Mouse (Mus musculus): Measurements from ENCODE around the gene Sox6.

Sox6 gene

GRCm38 (mm10) chr7:115500170-115500569 is 538.4 kb downstream of the Sox6 start:
- POLR2A ChIA-PET = interaction anchor here in 1 of 4 experiments (0.6 kb wide), 1 partner anchor 364 kb away, joined by 3 read pairs; no protein-coding TSS in a partner anchor
- CTCF ChIA-PET = no interaction called here

DNA sequence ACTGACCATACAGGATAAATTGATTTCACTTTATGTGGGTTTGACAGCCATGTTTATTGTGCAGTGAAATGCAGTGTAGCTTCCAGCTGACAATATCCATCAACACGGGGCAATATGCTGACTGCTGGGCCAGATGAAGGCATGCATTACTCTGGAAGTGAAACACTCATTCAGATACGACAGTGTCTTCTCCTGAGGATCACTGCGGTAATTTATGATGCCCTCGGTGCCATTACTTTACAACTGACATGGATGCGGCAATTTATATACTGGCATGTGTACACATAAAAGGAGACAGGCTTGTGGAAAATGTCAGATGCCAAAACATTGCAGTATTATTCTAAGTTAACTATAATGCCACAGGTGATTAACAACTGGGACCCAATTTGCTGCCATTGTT is 546.9 kb downstream of the Sox6 start:
- ChIA-PET CTCF (no interaction called here), POLR2A (no interaction called here)

DNA sequence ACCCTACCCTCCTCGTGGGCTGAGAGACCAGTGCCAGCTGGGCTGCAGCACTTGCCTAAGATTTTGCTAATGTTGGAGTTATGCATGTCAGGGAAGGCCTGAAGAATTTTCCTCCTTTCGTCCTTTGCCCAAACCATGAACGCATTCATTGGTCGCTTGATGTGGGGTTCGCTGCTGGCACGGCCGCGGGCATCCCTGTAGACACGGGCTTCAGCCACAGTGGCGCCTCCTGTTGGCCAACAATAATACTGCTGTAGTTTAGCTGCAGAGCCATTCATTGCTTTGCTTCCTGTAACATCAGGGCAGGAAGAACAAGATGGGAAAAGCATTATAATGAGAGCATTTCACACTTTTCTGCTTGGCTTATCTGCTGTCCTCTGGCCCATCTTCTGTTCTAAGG is 549.0 kb downstream of the Sox6 start:
- ChIA-PET CTCF (interaction anchor here in 2 of 4 experiments (0.6 to 1.0 kb wide), 3 partner anchors 26 to 551 kb away, joined by 3 to 5 read pairs (median 4); no protein-coding TSS in a partner anchor), POLR2A (no interaction called here)

GRCm38 (mm10) chr7:115486431-115486830 is 552.2 kb downstream of the Sox6 start:
- ChIA-PET CTCF (no interaction called here), POLR2A (interaction anchor here in 1 of 4 experiments (0.6 kb wide), 1 partner anchor 41 kb away, joined by 4 read pairs; no protein-coding TSS in a partner anchor)

DNA sequence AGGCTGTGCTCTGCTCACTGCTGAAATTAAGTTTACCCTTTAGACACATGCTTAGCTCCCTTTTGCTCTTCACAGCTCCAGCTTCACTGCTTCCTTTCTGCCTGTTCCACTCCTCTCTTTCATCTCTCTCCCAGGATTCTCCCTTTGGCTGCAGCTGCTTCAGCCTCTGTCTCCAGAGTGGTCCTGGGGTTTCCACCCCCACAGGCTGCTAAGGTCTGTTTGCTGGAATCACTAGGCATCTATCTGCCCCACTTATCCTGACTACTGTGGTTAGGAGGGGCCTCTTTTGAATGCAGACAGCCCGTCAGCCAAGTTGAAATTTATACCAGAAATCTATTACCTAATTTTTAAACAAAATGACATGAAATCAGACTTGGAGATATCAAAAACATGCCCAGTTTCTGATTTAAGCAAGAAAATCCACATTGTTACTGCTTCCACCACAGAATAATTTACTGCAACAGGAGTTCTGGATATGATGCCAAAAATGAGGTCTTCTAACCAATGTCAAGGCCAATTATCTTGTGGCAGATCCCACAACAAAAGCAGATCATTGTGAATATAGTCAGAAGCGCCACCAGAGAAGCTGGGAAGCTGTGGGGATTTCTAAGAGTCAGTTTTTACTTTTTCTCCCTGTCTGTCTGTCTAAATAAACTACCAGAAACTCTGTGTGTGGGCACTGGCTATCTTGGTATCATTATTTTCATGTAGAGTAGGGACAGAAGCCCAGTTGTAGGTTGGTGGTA is 552.8 kb downstream of the Sox6 start:
- POLR2A ChIA-PET = interaction anchor here in 1 of 4 experiments (0.6 kb wide), 1 partner anchor 40 kb away, joined by 4 read pairs; no protein-coding TSS in a partner anchor
- CTCF ChIA-PET = no interaction called here

DNA sequence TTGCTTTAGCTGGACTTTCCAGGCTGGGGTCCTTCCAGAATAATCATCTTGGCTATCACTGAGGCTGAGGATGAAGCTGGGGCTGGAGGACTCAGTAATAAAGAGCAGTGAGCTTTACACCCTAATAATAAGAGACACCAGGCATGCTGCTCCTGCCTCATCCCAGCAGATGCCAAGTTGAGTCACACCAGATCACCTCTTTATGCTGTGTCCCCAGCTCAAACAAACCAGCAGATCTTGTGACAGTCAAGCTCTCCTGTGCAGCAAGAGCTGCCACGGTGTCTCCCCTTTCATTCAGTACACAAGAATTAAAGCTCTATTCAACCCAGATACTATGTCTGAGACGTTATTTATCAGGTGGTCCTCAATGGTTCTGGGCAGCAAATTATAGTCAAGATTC is 560.8 kb downstream of the Sox6 start:
- ChIA-PET CTCF (interaction anchor here in 1 of 4 experiments (0.6 kb wide), 1 partner anchor 967 kb away, joined by 3 read pairs; no protein-coding TSS in a partner anchor), POLR2A (no interaction called here)

DNA sequence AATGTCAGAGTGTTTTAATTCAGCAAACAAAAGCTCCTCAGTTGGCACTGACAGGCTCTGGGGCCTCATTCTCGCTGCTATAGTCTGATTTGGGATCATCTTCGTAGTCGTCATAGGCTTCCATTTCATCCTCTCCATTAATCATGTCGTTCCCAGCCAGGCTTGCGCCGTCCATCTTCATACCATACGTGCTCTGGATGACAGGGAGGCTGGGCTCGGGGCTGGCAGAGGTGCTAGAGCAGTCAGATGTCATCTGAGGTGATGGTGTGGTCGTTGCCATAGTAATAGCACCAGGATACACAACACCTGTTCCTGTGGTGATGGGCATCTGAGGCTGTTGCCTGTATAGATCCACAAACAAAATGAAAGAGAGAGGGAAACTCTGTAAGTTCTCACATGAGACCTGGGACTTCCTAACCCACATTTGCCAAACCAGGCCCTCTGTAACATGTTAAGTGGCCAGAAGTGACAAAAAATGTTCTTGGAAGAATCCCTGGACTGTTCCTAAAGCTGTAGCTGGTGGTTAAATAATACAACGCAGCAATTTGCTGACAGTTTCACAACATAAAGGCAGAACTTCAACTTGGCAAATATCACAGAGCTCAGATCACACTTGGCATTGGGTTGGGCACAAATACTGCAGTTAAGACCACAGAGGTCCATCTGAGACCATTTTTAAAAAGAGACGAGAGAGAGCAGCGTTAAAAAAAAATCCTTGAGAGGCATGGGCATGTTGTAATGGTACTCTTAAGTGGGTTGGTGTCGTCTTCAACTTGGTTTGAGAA is 561.5 kb downstream of the Sox6 start:
- CTCF ChIA-PET = interaction anchor here in 1 of 4 experiments (0.6 kb wide), 1 partner anchor 967 kb away, joined by 3 read pairs; no protein-coding TSS in a partner anchor
- POLR2A ChIA-PET = no interaction called here

DNA sequence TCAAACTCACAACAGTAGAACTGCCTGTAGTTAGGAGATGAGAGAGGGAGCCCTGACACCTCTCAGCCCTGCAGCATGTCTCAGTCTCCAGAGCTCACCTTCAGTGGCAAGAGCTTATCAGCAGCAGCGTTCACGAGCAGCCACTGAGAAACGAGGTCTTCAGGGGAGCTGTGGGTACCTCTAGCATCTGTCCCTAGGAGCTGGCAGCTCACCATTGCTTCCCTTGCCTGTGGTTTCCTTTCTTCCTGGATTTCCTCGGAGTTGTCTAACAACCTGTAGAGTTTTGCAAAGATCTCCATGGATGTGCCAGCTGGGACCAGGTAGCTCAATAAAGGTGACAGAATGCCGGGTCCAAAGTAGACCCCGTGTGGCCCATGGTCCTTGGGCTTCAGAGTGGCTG is 563.4 kb downstream of the Sox6 start:
- CTCF ChIA-PET = no interaction called here
- POLR2A ChIA-PET = interaction anchor here in 1 of 4 experiments (0.6 kb wide), 1 partner anchor 296 kb away, joined by 3 read pairs; no protein-coding TSS in a partner anchor

DNA sequence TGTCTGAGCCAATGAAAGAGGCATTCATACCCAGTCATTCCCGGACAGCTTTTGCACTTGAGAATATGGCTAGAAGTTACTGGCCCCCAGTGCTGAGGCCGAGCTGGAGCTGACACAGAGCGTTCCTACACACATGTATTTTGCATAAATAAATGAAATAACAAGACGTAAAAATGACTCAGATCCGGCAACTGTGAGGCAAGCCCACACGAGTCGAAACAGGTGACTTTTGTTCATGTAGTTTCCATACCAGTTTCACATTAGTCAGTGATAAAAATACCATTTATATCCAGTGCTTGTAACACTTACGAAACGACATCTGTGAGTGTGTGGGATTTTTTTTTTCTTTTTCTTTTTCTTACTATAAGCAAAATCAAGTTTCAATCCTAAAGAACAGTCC is 564.5 kb downstream of the Sox6 start:
- ChIA-PET POLR2A (no interaction called here), CTCF (no interaction called here)

DNA sequence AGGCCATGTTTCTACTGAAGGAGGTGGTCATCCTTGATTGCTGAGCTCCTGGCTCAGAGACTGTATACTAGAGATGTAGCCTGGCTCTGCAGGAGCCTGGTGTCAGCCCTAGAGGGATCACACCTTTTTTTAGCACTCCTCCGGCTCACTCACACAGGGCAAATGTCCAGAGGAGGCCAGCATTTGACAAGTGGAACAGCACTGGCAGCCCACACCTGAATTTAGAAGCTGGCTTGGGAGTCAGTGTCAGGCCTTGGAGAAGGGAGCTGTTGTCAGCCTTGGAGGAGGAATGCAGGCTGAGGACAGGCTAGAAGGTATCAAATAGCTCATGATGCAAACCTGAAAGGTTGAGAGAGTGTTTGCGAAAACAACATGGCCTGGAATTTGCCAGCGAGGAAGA is 565.7 kb downstream of the Sox6 start:
- ChIA-PET CTCF (interaction anchor here in 1 of 4 experiments (0.7 kb wide), 1 partner anchor 16 kb away, joined by 3 read pairs; no protein-coding TSS in a partner anchor), POLR2A (no interaction called here)

DNA sequence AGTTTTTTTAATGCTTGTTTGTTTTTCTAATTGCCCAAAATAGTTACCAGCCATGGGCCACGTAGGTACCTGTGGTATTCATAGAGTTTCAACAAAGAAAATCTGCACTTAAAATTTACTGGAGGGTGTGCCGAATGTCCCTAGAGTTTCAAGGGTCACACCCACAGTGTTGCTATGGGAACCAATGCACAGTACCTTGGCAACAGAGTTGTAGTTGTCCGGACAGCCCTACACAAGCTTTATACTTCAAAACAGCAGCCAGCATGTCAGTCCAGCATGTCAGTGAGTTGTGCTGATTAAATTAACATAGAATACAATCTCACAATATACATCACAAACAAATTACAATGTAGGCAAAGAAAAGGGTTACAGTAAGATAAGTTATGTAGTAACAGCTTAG is 567.1 kb downstream of the Sox6 start:
- CTCF ChIA-PET = no interaction called here
- POLR2A ChIA-PET = interaction anchor here in 1 of 4 experiments (0.7 kb wide), 1 partner anchor 654 kb away, joined by 3 read pairs; no protein-coding TSS in a partner anchor

GRCm38 (mm10) chr7:115466811-115467210 is 571.8 kb downstream of the Sox6 start:
- POLR2A ChIA-PET = no interaction called here
- CTCF ChIA-PET = interaction anchor here in 1 of 4 experiments (0.7 kb wide), 1 partner anchor 13 kb away, joined by 3 read pairs; no protein-coding TSS in a partner anchor

DNA sequence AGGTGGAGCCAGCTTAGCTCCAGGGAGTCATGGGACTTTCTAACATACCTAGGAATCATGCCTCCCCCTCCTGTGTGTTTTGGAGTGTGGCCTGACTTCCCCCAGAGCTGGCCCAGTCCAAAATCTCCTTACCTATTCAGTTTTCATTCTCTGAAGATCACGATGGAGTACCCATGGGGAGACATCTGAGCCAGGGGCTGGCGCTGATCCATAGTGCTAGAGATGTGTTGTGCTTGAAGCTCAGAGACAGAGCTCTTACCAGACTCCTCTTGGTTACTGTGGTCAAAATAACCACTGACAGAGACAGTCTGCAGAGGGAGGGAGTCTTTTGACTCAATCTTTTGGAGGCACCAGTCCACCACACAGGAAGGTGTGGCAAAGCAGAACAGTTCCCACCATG is 575.2 kb downstream of the Sox6 start:
- POLR2A ChIA-PET = no interaction called here
- CTCF ChIA-PET = interaction anchor here in 2 of 4 experiments (0.5 to 2.1 kb wide), 3 partner anchors 10 to 553 kb away, joined by 3 to 9 read pairs (median 3); no protein-coding TSS in a partner anchor

DNA sequence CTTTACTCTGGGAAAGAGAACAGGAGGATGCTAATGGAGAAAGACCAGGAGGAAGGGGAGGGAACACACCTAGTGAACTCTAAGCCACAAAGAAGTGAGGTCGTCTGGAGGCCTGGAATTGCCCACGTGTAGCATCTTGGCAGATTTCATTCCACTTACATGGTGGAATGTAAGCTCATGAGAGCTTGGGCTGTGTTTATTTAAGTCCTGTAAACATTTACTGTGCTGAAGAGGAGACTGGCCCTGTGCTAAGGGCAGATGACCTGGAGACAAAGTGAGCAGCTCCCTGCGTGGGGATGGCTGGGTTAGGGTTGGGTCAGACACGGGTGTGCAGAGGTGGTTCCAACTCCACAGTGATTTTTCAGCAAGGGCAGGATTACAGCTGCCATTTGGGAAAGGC is 576.3 kb downstream of the Sox6 start:
- POLR2A ChIA-PET = no interaction called here

GRCm38 (mm10) chr7:115454988-115455387 is 583.6 kb downstream of the Sox6 start:
- POLR2A ChIA-PET = no interaction called here
- CTCF ChIA-PET = no interaction called here

More for the DNA sequence above, 576.3 kb downstream of the Sox6 start:
- CTCF ChIA-PET = interaction anchor here in 1 of 4 experiments (2.1 kb wide), 1 partner anchor 9 kb away, joined by 9 read pairs; no protein-coding TSS in a partner anchor

DNA sequence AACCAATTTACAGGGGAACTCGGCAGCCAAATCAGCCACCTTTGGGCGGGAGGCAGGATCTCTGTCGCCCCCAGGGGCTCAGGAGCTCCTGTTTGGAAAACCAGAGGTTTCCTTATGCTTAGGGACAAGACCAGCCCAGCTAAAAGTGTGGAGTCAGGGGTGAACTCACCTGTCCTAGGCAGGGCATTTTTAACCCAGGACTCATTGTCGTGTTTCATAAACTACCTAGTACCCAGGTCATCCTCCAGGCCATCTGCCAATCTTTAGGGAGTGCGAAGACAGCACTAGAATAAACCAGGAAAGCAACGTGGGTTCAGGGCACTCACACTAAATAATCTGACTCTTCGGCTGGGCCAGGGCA is 584.9 kb downstream of the Sox6 start:
- POLR2A ChIA-PET = interaction anchor here in 2 of 4 experiments (0.6 to 1.8 kb wide), 2 partner anchors 84 to 90 kb away, joined by 3 to 6 read pairs; no protein-coding TSS in a partner anchor

DNA sequence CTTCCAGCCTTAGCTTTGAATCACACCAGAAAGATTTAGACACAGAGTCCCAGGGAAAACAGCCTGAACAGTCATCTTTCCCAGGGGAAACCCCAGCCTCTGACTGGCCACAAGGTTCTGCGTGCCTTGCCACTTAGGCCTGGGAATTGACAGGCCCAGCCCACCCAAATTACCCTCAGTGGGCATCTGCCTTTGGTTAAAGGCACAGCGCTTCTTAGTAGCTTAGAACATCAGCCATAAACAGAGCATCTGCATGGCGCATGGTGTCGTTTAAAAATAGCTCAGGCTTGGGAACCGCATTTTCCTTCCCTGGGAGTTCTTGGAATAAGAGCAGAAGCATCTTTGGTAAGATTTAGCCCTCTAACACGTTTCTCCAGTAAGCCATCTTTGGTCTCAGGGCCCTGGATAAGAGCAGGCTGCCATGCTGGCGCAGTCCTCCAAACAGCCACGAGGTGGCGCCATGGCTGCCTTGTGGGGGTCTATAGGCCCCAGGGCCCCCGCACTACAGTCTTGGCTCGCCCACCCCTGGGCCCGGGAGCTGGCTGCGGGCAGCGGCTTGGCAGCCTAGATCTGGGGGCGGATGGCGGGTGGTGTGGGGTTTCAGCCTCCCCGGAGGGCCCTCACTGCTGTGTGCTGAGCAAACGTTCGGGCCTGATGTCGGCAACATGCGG is 585.4 kb downstream of the Sox6 start:
- CTCF ChIA-PET = interaction anchor here in 2 of 4 experiments (0.5 to 2.3 kb wide), 10 partner anchors 8 to 732 kb away, joined by 3 to 17 read pairs (median 4); partner anchors contain the start of genes 1110004F10Rik (in 1 of the 2) and Sox6 (in 1 of the 2)
- POLR2A ChIA-PET = interaction anchor here in 2 of 4 experiments (0.6 to 1.8 kb wide), 2 partner anchors 85 to 90 kb away, joined by 3 to 6 read pairs; no protein-coding TSS in a partner anchor

More for the DNA sequence above, 584.9 kb downstream of the Sox6 start:
- CTCF ChIA-PET = interaction anchor here in 2 of 4 experiments (0.5 to 2.3 kb wide), 9 partner anchors 9 to 587 kb away, joined by 3 to 17 read pairs (median 3); partner anchors contain the start of genes 1110004F10Rik (in 1 of the 2) and Sox6 (in 1 of the 2)

DNA sequence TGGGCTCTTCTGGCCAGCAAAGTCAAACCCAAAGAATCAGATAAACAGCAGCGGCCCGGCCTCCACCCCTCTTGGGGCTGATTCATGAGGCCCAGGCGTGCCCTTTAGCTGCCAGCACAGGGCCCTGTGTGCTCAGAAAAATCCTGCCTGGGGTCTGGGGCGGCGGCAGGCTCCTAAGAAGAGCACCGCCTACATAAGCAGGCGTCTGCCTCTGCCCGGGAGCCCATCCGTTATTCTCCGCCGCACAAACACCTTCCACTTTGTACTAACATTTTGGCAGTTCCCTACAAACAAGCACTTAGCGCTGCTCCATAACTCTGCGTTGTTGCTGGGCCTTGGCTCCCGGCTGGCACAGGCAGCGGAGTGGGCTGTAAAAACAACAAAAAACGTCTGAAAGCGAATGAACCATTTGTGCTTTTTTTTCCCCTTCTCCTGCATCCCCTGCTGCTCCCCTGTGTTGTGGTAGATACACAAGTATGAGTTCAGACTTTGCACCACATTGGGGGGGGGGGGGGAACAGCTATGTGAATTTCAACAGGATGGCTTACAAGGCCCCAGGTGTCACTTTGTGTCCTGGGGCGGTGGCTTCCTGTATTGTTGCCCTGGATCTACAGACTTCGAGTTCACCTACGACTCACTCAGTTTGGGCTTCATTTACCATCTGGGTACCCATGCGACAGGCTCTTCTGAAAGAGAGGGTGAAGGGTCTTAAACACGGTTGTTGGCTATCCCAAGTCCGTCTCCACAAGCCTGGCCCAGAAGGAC is 588.0 kb downstream of the Sox6 start:
- CTCF ChIA-PET = no interaction called here
- POLR2A ChIA-PET = interaction anchor here in 1 of 4 experiments (0.5 to 0.6 kb wide), 2 partner anchors 503 to 534 kb away, joined by 3 to 4 read pairs; no protein-coding TSS in a partner anchor
